Mouse (Mus musculus): Measurements from ENCODE around the gene Fes. TPM values are rescaled to one million over a fixed set of nuclear protein-coding genes. Genes with fewer than 3 reads are reported as not detected.

Gene Fes
- total RNA-seq (2014; rRNA removed): 4.3 and 7.9 TPM in 2 replicates
- polyA plus RNA-seq (2015; fragmentation: Nextera tagmentation; extraction: Ambion mirVana): 3.1 and 3.7 TPM in 2 replicates

DNA sequence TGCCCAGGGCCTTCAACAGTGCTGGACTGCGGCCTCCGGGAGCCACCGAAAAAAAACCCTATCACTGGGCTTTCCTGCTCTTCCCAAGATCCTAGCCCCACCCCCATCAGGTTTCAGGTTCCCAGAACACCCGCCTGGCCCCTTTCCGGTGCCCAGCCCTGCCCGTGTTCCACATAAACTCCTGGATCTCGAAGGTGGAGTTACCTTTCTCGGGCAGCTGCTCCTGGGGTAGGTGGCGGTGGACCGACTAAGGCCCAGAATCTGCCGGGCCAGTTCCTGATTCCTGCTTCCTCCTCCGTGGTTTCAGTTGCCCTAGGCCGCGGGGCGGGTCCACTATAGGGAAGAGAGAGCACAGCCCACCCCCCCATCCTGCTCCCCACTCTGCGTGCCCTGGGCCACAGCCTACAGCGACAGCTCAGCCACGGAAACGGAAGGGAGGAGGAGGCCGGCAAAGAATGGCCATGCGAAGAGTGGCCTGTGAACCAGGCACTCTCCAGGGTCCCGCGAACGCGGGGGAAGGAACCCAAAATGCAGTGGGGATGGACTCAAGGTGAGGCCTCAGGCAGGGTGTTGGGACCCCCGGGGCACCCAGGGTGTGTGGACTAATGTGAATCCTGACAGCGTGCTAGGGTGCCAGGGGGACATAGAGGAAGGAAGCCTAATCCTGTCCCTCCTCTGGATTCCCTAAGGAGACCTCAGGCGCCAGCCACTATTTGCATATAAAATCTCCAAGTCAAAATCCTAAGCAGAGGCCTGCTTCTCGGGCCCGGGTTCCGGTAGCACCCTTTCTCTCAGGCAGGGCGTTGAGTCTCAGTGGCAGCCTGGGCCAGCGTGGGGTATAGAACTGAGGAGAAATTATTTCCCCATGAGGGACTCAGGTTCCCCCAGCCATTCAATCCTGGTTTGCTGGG is at the start of gene Fes:
Fes (minus strand) TSS at position 314 of the 911 bp plus-strand sequence.
- Histone ChIP-seq H3K4me2 (ENCODE audit: low read depth, low read length, poor library complexity, severe bottlenecking) (peak within 1 kb of the TSS; percentile 6; the same call in 1 of the 2 replicates), H3K4me1 (ENCODE audit: insufficient read depth, low read length) (no peaks in the 10 kb centered on the region), H3K4me3 (ENCODE audit: low read depth, low read length) (0 out of 2 replicates have a peak within 1 kb of the TSS, but pooled peaks have one; percentile 8), H3K9ac (replicated peaks; ENCODE audit: low read length, poor library complexity, severe bottlenecking) (peak within 1 kb of the TSS; percentile 5; the same call in 1 of the 2 replicates), H3K9me3 (ENCODE audit: low read length) (no peaks in the 10 kb centered on the region), H3K27me3 (ENCODE audit: insufficient read depth, low read length) (no peaks in the 10 kb centered on the region; the same call in 1 of the 2 replicates), H3K27ac (ENCODE audit: low read depth, low read length) (no peak within 1 kb of the TSS; the same call in 1 of the 2 replicates), H3K36me3 (ENCODE audit: insufficient read depth, low read length) (peaks cover 31% of the 10 kb centered on the region)
- 17% methylated on average over 33 of the region's 33 CpGs for WGBS
- no peak for TF ChIP-seq CTCF (IDR thresholded peaks at IDR 0.05)
- DNase-seq (ENCODE audit: low spot score) (peak; percentile 23), ATAC-seq (ENCODE audit: low FRiP score) (no peak)

- ATAC-seq (ENCODE audit: low FRiP score): no peak
- Histone ChIP-seq H3K4me1 (ENCODE audit: insufficient read depth, low read length) (no peaks in the 10 kb centered on the region), H3K27me3 (ENCODE audit: insufficient read depth, low read length) (no peaks in the 10 kb centered on the region), H3K27ac (ENCODE audit: low read depth, low read length) (no peak overlapping the region), H3K4me3 (ENCODE audit: low read depth, low read length) (no peak overlapping the region), H3K4me2 (ENCODE audit: low read depth, low read length, poor library complexity, severe bottlenecking) (no peak overlapping the region), H3K9me3 (ENCODE audit: low read length) (no peaks in the 10 kb centered on the region), H3K9ac (replicated peaks; ENCODE audit: low read length, poor library complexity, severe bottlenecking) (no peak overlapping the region), H3K36me3 (ENCODE audit: insufficient read depth, low read length) (no peaks in the 10 kb centered on the region)
- DNase-seq (ENCODE audit: low spot score): no peak
- WGBS: 81% methylated on average over 7 of the region's 7 CpGs
- TF ChIP-seq CTCF (IDR thresholded peaks at IDR 0.05): no peak
Observed at GRCm38 (mm10) chr7:80436571-80436970, 48.8 kb upstream of the Fes start.

- no peaks in the 10 kb centered on the region for H3K27me3 ChIP-seq (ENCODE audit: insufficient read depth, low read length)
- H3K27ac ChIP-seq (ENCODE audit: low read depth, low read length): no peak overlapping the region
- H3K4me1 ChIP-seq (ENCODE audit: insufficient read depth, low read length): no peaks in the 10 kb centered on the region
- H3K9me3 ChIP-seq (ENCODE audit: low read length): no peaks in the 10 kb centered on the region
- 93% methylated on average over 3 of the region's 3 CpGs for WGBS
- H3K4me3 ChIP-seq (ENCODE audit: low read depth, low read length): no peak overlapping the region
- H3K9ac ChIP-seq (replicated peaks; ENCODE audit: low read length, poor library complexity, severe bottlenecking): no peak overlapping the region
- H3K36me3 ChIP-seq (ENCODE audit: insufficient read depth, low read length): no peaks in the 10 kb centered on the region
- DNase-seq (ENCODE audit: low spot score) (no peak), ATAC-seq (ENCODE audit: low FRiP score) (no peak)
- TF ChIP-seq CTCF (IDR thresholded peaks at IDR 0.05): no peak
- H3K4me2 ChIP-seq (ENCODE audit: low read depth, low read length, poor library complexity, severe bottlenecking): no peak overlapping the region
Observed at GRCm38 (mm10) chr7:80435594-80435993, 47.8 kb upstream of the Fes start.

- Histone ChIP-seq H3K9ac (replicated peaks; ENCODE audit: low read length, poor library complexity, severe bottlenecking) (no peak overlapping the region), H3K36me3 (ENCODE audit: insufficient read depth, low read length) (no peaks in the 10 kb centered on the region), H3K4me3 (ENCODE audit: low read depth, low read length) (no peak overlapping the region), H3K27me3 (ENCODE audit: insufficient read depth, low read length) (no peaks in the 10 kb centered on the region), H3K9me3 (ENCODE audit: low read length) (no peaks in the 10 kb centered on the region), H3K4me2 (ENCODE audit: low read depth, low read length, poor library complexity, severe bottlenecking) (no peak overlapping the region), H3K27ac (ENCODE audit: low read depth, low read length) (no peak overlapping the region), H3K4me1 (ENCODE audit: insufficient read depth, low read length) (no peaks in the 10 kb centered on the region)
- ATAC-seq (ENCODE audit: low FRiP score) (no peak), DNase-seq (ENCODE audit: low spot score) (no peak)
- no peak for TF ChIP-seq CTCF (IDR thresholded peaks at IDR 0.05)
- WGBS: 89% methylated on average over 12 of the region's 12 CpGs
Observed at GRCm38 (mm10) chr7:80429661-80430060, 41.9 kb upstream of the Fes start.

DNA sequence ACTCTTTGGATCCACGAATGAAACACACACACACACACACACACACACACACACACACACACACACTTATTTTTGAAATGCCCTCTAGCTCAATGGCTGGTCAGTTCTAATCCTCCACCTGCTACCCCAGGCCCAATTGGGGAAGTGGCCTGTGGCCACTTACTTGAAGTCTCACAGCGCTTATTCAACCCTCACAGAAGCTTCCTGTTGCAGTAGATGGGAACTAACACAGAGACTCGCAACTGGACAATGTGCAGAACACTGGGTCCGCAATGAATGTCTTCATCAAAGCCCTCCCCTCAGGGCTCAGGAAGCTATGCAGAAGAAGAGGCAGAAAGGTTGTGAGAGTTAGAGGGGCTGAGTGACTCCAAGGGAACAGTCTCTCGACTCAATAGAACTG is 40.0 kb upstream of the Fes start:
- TF ChIP-seq CTCF (IDR thresholded peaks at IDR 0.05): no peak
- Histone ChIP-seq H3K4me1 (ENCODE audit: insufficient read depth, low read length) (no peaks in the 10 kb centered on the region), H3K36me3 (ENCODE audit: insufficient read depth, low read length) (no peaks in the 10 kb centered on the region), H3K27ac (ENCODE audit: low read depth, low read length) (no peak overlapping the region), H3K9me3 (ENCODE audit: low read length) (no peaks in the 10 kb centered on the region), H3K27me3 (ENCODE audit: insufficient read depth, low read length) (no peaks in the 10 kb centered on the region), H3K4me2 (ENCODE audit: low read depth, low read length, poor library complexity, severe bottlenecking) (no peak overlapping the region), H3K4me3 (ENCODE audit: low read depth, low read length) (no peak overlapping the region), H3K9ac (replicated peaks; ENCODE audit: low read length, poor library complexity, severe bottlenecking) (no peak overlapping the region)
- DNase-seq (ENCODE audit: low spot score): no peak
- no peak for ATAC-seq (ENCODE audit: low FRiP score)
- 86% methylated on average over 5 of the region's 5 CpGs for WGBS

DNA sequence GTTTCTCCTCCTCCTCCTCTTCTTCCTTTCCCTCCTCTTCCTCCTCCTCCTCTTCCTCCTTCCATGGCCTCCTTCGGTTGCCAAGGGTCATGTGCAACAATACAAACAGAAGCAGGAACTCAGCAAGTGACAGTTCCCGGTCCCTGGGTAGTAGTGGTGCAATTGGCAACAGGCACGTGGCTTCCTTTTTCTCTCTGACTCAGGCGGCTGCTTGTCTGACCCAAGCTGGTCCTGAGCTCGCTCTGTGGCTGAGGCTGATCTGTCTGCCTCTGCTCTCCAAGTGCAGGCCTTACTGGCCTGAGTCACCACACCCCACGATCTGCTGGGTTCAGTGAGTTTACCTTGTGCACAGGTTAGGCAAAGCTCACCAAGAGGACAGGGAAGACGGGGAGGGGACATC is 38.6 kb upstream of the Fes start:
- H3K36me3 ChIP-seq (ENCODE audit: insufficient read depth, low read length): no peaks in the 10 kb centered on the region

More for the DNA sequence above, 38.6 kb upstream of the Fes start:
- 80% methylated on average over 7 of the region's 7 CpGs for WGBS
- ATAC-seq (ENCODE audit: low FRiP score) (no peak), DNase-seq (ENCODE audit: low spot score) (no peak)
- no peak for TF ChIP-seq CTCF (IDR thresholded peaks at IDR 0.05)
- Histone ChIP-seq H3K4me3 (ENCODE audit: low read depth, low read length) (no peak overlapping the region), H3K27me3 (ENCODE audit: insufficient read depth, low read length) (no peaks in the 10 kb centered on the region), H3K9me3 (ENCODE audit: low read length) (no peaks in the 10 kb centered on the region), H3K27ac (ENCODE audit: low read depth, low read length) (no peak overlapping the region), H3K4me2 (ENCODE audit: low read depth, low read length, poor library complexity, severe bottlenecking) (no peak overlapping the region), H3K4me1 (ENCODE audit: insufficient read depth, low read length) (no peaks in the 10 kb centered on the region), H3K9ac (replicated peaks; ENCODE audit: low read length, poor library complexity, severe bottlenecking) (no peak overlapping the region)

Measured in midbrain, postnatal 0 days (tissue).